Mouse (Mus musculus) skeletal muscle tissue, adult 2 months (tissue): Measurements from ENCODE around the gene Robo2.

Experiments
- DNase-seq: peaks from one replicate; pipeline ENCODE4 v3.0.0-alpha.2; 2012; ENCODE audit warnings: low read depth, low spot score

Robo2 gene

GRCm38 (mm10) chr16:74411481-74412251 lies at the start of gene Robo2:
Gene Robo2 (minus strand): TSS chr16:74411825.
- DNase-seq = no peak

- no peak for DNase-seq
Measured at GRCm38 (mm10) chr16:74458138-74458537, 46.5 kb upstream of the Robo2 start.

- DNase-seq = no peak
Measured at GRCm38 (mm10) chr16:74457736-74458135, 46.1 kb upstream of the Robo2 start.

GRCm38 (mm10) chr16:74456808-74457470 lies 45.3 kb upstream of the Robo2 start:
- DNase-seq = no peak

DNA sequence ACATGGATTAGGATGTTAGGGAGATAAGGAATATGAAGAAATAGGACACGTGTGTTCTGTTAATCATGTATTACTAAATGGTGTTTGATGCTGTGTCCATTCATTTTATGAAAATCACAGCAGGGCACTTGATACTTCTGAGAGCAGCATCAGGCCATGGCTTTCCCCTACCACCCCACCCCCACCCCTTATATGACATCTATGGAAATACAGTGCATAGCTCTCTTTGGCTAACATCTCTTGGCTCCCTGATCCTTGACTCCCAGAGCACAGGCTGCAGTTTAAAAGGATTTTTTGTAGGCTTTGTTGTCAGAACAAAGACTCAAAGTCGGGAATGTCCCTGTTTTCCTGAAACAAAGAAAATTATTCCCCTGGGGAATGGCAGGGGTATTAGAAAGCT lies 43.6 kb upstream of the Robo2 start:
- no peak for DNase-seq

DNA sequence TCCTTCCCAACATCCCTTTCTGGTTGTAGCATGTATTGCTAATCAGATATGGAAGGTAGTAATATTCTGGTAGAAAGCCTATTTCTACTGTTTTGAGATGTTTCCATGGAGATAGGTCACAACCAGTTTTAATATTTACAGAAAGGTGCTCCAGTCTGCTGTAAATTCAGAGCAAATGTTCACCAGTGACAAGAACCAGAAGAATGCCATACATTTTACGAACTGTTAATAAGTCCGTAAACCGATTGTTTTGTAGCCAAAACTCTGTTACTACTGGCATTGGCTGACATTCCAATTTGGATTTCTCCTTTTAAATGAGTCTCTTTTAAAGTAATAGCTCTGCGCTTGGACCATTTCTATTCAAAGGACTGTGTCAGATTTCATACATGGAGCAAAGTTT lies 36.4 kb upstream of the Robo2 start:
- DNase-seq = no peak

DNA sequence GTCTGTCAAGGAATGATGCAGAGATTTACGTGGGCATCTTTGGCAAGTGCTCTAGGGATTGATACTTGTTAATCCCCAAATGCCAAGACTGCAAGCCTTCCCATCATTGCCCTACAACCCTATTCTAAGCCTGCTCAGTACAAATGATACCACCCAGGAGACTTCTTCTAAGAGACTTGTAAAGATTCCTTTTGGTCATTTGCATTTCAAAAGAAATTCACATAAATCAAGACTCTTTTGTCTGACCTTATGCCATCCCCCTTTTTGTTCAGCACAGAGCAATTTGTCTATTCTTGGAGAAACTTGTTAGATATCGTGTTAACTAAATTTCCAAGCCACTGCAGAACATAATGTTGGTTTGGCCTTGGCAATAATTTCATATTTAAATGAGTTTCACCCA lies 15.4 kb upstream of the Robo2 start:
- DNase-seq = no peak

DNA sequence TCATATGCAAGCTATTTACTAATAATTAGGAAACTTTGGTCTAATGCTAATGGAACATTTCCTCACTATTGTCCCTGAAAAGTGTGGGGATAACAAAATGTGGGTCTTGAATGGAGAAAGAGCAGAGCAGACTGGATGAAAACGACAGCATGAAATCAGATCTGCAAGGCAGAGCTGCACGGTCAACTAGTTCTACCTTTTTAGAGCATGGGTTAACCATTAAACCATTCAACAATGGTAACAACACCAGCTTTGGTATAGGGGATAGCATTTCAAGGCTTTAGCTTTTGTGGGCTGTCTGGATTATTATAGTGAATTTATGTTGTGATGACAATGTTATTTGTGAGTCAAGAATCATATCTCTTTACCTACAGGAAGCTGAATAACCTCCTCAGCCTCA lies 8.7 kb upstream of the Robo2 start:
- DNase-seq = no peak

GRCm38 (mm10) chr16:74412471-74413291 lies 1.1 kb upstream of the Robo2 start:
- no peak for DNase-seq

DNA sequence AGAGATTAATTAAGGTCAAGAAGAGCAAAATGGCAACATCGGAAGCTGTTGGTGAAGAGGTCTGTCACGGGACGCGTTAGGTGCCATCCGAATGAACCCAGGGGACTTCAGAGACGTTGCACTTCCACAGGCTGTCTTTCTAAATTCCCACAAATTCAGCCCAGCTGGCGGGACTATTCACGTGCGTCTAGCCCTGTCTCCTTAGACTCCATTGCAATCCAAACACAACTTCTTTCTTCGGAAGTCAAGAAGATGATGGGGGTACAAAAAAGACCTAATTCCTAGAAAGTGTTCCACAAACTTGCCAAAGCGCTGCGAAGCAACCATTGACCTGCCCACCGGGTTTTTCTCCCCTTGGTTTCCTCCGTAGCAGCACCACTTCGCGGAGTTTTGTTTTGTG lies 604 bp downstream of the Robo2 start:
- DNase-seq = no peak

- DNase-seq = no peak
Measured at GRCm38 (mm10) chr16:74410125-74410524, 1.5 kb downstream of the Robo2 start.

DNA sequence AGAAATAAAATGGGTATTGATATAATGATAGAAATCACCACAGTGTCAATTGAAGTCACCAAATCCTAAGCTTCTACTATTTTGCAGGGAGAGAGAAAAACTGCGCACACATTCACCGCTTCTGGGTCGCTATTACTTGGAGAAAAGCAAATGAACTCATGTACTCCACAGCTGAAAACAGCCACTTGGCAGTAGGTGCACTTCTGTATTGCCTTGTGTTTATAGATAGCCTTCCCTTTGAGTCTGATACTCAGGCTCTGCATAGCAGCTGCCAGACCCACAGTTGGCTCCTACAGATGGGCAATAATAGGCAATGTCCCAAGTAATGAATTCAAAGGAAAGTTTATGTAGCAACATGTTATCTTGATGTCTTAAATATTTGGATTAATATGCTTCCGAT lies 2.1 kb downstream of the Robo2 start:
- DNase-seq = no peak

- DNase-seq = no peak
Measured at GRCm38 (mm10) chr16:74408566-74408965, 3.1 kb downstream of the Robo2 start.

DNA sequence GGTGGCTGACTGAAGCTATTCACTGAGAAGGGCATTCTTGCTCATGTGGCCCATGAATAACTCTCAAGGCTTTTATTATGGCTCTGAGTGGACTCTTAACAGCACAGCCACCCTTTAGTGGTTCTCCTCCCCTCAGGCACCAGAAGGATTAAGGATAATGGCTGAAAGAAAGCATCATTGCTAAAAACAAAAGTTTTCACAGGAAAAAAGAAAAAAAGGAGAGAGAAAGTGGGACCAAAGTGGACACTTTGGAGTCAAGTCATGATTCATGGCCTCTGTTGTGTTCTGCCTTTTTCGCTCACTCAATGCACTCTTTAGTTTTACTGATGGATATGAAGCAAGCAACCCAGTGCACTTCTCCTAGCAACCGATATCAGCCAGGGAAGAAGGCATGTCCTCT lies 14.3 kb downstream of the Robo2 start:
- DNase-seq = no peak

DNA sequence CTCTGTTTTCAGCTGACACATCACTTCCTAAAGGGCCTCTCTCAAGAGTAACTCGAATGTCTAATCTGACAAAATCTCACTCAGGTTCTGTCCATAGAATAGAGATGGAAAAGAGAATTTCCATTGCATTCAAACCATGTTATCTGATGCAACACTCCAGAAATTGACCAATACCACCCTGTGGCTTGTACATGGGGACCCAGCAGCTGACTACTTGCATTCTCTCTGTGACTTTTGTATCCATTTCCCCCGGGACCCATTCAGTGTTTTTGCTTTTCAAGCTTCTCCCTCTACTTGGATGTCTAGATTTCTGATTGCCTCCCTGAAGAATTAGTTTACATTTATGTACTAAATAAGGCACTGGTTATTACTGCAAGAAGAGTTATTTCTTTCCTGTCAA lies 15.9 kb downstream of the Robo2 start:
- DNase-seq = no peak

DNA sequence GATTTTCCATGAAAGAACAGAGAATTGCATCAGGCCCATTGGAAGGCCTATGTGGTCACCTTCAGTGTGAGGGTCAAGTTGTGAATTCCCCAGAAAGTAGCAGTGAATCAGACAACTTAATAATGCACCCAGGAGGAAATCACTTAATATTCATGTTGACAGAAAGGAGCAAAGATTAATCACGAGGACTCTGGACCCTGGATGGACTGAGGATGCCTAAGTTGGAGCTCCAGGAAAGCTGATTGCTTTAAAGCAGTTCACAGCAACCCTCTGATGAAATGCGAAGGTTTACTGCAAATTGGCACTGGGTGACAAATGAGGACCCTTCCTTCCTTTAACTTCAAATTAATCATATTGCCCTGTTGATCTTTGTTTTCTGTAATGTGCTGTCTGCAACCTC lies 32.2 kb downstream of the Robo2 start:
- no peak for DNase-seq

- DNase-seq = no peak
Measured at GRCm38 (mm10) chr16:74375342-74375940, 36.2 kb downstream of the Robo2 start.

GRCm38 (mm10) chr16:74374540-74374939 lies 37.1 kb downstream of the Robo2 start:
- no peak for DNase-seq

DNA sequence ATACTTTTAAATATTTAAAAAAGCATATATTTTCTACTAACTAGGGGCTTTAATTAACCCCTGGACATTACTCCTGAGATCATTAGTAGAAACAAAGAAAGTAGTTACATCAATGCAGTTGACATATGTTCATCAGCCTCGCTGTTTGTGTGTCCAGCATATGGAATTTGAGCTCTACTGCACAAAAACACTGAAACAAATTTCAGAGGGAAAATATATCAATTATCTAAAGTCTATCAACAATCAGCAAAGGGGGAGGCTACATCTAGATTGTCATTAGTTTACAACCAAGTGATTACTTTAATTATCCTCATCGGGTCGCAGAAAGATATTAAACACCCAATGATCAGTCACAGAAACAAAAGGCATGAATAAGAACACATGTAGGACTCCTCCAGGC lies 38.2 kb downstream of the Robo2 start:
- no peak for DNase-seq

- DNase-seq = no peak
Measured at GRCm38 (mm10) chr16:74372876-74373275, 38.7 kb downstream of the Robo2 start.

DNA sequence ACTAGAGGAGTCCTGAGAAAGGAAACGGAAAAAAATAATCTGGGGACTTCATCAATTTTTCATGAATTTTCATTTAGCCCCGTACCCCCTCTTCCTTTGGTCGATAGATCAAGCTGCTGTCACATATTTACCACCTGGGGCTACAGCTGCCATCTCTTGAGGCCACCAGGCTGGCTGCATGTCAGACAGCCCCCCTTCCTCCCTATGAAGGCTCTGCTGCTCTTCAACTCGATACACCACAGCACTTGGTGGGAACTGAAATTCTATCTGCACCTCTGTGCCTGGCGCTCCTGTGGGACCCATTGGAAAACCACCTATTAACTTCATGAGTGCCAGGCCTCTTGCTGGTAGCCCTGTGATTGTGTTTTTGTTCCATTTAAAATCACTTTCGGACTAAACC lies 63.2 kb downstream of the Robo2 start:
- DNase-seq = no peak

DNA sequence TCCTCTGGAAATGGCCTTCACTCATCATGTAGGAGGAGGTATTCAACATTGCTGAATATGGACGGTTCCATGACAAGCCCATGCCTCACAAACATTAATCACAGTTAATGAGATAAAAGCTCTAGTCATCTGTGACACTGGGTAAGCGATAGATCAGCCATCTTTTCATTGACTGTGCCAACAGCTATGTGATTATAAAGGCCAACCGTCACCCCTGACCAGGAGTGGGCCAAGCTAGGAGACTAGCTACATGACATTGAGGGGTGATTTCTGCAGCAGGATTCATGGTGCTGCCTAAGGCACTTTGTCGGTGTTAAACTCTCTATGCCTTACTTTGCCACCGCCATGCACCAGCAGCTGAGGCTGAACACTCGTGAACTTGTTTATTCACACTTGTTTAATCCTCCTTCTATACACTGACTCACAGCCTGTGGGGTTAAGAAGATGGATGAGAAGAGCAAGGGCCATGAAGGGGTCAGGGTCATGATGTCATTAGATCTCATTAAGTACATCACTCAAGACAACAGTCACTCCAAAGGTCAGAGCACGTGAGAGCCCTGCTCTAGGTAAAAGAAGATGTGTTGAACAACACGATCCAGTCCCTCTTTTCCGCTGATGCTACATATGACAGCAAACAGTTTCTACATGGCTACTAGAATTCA lies 72.5 kb downstream of the Robo2 start:
- no peak for DNase-seq
